Mouse (Mus musculus): ENCODE measurements around the gene Tgfbr2.

The Tgfbr2 gene

DNA sequence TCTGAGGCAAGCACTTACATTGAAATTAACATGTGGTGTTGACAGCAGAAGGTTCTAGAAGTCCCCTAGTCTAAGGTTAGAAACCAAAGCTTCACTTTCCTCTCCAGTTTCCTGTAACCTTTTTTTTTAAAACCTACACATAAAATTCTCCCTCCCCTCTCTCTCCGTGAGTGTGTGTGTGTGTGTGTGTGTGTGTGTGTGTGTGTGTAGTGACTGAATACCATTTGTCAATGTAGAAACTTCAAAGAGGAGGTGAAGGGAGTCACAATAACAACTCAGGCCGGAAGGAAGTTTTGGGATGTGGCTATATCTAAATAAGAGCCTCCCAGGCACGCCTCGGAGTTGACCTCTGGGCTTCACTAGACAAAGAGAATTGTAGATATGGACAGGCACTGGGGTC lies 60.8 kb downstream of the Tgfbr2 start:
- DNase-seq (ENCODE audit: low spot score), result no peak

DNA sequence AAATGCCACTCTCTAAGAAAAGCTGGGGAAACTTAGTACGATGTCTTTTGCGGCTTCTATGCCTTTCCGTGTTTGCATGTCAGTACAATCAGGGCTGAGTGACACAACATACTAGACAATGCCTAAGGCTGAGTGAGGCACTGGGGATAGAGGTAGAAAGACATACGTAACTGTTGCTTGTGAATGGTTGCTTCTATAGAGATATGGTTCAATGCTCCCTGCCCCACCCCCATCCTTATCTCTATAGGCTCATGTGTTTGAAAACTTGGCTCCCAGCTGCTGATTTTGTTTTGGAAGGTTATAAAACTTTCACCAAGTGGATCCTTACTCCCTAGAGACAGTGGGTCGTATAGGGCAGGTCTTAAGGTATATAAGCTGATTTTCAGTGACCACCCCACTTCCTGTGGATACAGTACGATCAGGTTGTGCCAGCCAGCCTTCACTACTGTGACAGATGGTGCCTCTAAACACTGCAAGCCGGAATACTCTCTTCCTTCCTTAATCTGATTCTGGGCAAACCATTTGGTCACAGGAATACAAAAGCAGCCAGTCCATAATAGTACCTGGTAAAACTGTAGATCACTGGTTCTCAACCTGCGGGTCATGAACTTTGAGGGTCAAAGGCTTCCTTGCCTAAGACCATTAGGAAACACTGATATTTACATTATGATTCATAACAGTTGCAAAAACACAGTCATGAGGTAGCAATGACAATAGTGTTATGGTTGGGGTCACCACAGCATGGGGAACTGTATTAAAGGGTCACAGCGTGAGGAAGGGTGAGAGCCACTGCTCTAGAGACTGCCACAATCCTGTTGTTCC lies 63.8 kb downstream of the Tgfbr2 start:
- DNase-seq (ENCODE audit: low spot score), result no peak

DNA sequence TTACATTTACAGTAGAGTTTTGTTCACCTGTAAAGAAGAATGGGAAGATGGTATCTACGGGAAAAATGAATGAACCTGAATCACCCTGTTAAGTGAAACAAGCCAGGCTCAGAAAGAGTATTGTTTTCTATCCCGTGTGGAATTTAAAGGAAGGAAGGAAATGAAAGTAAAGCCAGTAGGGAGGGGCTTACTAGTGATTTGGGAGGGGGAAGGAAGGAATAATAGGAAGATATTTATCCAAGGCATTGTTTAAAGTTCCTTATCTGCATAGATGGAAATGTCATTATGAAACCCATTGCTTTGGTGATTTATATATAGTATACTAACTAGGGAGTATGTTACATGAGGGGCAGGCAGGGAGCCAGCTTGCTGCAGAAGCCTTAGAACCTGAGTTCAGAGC lies 66.4 kb downstream of the Tgfbr2 start:
- no peak for DNase-seq (ENCODE audit: low spot score)

DNA sequence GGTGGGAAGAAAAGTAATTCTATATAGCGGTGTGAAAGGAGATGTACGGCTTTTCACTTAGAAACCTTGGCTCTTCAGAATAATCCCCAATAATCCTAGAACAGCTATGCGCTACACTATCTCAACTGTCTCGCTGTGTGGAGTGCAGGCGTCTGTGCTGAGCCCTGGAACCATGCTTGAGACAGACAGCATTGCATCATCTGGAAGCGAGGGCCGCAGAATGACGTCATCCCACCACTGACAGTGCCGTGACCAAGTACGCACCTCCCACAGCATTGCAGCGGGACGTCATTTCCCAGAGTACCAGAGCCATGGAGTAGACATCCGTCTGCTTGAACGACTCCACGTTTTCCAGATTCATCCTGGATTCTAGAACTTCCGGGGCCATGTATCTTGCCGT lies 70.4 kb downstream of the Tgfbr2 start:
- DNase-seq (ENCODE audit: low spot score), result no peak

DNA sequence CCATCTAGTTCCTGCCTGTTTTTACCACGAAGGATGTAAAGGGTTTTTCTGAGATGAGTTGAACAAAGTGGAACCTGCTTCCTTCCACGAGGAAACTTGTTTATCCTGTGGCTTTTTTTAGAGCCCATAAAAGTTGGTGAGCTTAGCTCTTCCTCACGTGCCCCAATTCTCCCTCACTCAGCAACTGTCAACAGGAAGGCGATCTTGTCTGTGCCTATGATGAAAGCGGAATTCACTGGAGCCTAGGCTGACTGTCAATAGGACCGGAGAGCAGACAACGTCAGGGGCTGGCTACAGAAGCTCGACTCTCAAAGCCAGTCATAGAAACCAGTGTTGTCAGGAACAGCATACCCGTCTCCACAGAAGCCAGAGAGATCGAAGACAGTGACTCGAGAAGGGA lies 73.3 kb downstream of the Tgfbr2 start:
- DNase-seq (ENCODE audit: low spot score), result no peak

DNA sequence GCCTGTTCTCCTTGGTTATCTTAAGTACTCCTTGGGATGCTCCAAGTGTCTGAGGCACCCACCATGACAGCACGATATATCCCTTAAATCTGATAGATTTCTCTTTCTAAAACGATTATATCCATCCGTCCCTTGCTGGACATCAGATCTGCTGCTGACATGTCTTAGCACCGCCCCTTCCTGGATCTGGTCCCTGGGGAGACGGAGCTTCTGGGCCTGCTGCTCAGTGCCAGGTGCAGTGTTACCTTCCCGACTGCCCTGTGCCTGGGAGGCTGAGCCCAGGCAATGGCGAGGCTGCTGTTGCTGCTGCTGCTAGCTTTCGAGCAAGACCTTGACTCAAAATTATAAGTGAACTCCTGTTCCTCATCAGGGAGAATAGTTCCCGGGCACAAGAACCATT lies 75.1 kb downstream of the Tgfbr2 start:
- no peak for DNase-seq (ENCODE audit: low spot score)

DNA sequence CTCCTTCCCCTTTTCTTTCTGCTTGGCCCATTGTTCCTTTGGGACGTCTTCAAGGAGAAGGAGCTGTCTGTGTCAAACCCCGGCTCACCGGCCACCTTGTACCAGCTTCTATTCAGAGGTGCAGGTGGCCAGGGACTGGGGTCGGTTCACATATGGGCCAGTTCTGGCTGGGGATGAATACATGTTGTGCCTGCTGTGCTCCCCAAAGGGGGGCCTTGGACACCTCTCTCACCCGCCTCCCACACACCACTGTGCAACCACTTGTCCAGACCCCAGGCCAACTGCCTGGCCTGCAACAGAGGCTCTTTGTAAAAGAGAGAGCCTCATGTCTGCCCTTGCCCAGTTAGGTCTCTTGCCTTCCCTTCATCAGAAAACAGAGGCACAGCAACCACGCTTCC lies 75.6 kb downstream of the Tgfbr2 start:
- DNase-seq (ENCODE audit: low spot score), result no peak

DNA sequence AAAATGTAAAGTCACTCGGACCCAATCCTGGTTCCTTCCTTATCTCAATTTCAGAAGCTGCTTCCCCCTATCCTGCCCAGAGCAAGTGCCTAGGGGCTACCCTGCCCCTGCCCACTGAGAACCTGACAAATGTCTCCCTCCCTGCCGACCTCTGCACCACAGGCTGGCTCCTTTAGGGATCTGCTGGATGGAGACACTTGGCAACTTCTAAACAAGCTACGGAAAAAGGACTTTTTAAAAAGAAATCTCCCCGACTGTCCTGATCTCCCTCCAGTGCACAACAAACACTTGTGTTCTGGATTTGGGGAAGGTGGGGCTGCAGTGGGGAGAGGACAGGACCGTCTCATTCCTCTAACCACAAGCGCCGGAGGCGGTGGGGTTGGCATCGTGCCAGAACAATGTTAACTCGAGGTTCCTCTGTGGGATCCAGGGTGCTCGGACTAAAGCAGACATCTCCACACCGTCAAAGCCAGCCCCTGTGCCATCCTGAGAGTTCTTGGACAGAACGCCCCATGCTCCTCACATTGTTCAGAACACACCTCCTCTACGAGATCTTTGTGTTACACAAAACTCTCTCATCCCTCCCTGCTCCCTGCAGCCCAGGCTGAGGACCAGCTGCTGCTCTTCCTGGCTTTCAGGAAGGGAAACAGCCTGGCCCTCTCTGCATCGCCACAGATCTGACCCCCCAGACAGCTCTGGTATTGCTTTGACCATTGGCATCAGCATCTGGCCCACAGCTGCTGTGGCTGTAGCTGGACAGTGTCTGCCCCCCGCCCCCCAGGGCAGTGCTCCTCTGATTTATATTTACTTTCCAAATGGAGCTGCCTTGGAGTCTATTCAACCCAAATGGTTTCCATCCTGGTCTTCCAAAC lies 76.2 kb downstream of the Tgfbr2 start:
- peak; percentile 48 for DNase-seq (ENCODE audit: low spot score)

DNA sequence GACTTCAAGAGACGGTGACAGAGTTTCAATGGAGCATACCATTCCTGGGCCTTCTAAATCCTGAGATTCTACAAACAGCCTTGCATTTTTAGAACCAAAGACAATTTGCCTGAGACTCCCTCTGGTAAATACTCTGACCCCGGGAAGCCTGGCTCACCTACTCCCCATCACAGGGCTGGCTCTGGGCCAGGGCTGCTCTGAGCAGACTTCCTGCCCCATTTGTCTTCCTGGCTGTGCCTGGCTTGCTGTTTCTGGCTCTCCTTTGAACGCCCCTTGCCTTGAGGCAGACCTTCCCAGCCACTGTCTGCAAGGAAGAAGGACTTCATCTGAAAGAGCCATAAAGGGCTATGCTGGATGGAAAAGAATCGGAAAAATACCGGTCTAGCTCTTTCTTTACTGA lies 83.2 kb downstream of the Tgfbr2 start:
- no peak for DNase-seq (ENCODE audit: low spot score)

DNA sequence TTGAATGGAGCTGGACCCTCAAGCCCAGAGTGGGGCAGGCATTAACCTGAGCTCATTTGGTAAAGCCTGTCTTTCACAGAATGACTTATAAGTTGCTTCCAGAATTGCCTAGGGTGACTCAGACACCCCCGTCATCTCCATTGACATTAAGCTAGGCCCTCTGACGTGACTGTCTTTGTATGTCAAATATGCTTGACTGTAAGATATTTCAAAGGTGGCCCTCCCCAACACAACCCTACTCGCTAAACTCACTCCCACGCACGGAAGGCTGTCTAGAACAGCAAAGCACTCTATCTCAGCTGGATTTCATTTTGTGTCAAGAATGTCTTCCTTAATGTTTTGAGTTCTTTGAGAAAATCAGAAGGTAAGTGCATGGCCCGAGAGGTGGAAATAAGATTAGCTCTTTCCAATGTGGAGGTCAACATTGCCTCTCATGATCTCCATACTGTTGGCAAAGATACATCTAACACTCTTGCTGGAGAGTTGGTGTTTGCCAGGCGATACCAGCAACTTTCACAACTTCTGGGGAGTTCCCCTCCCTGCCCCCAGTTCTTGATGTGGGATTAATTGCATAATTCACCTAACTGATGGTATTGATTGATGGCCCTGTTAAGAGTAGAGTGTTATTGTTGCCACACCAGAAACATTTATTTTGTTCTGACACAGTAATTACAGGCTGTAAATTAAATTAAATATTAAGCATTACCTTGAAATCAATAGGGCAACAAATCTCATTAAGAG lies 83.9 kb downstream of the Tgfbr2 start:
- no peak for DNase-seq (ENCODE audit: low spot score)

DNA sequence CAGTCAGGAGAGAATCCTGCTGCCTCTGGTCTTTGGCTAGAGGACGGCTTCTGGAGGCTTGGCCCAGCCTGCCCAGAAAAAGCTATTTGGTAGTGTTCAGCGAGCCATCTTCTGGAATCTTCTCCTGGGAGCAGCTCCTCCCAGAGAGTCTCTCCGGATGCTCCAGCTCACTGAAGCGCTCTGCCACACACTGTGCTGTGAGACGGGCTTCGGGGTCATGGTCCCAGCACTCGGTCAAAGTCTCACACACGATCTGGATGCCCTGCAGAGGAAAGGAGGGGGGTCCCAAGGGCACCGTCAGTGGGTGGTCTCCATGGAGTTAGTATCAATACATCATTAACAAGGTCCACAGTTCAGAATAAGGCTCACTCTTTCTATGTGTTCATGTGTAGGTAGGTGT lies 84.9 kb downstream of the Tgfbr2 start:
- no peak for DNase-seq (ENCODE audit: low spot score)

DNA sequence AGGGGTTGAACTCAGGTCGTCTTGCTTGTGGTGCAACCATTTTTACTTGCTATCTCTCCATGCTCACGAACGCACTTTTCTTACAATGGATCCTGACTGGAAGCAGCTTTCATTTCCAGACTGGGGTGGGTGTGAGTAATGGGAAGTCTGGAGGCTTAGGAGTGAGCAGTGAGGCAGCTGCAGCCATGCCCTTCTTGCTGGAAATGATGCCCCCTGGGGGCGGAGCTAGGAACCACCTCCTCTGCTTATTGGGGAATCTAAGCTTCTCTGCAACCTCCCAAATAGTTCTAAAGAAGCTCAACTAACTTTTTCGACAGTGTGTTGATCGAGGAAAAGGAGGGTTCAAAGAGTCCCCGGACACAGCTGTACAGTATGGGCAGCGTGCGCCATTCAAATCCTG lies 86.2 kb downstream of the Tgfbr2 start:
- DNase-seq (ENCODE audit: low spot score), result no peak

DNA sequence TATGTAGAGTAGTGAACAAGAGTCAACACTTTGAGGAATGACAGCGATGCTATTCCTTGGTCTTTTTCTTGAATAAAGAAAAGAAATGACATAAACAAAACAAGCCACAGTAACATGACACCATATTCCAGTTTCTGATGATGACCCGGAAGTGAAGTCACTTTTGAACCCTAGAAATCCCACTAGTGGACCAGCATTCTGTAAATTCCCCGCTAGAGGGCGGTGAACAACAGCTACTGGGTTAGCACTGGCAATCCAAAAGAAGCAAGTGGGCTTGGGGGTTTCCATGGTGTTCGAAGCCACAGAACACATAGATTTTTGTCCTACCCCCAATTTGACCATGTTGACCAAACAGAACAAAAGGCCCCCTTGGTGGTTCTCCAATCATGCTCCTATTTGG lies 87.3 kb downstream of the Tgfbr2 start:
- peak; percentile 12 for DNase-seq (ENCODE audit: low spot score)

DNA sequence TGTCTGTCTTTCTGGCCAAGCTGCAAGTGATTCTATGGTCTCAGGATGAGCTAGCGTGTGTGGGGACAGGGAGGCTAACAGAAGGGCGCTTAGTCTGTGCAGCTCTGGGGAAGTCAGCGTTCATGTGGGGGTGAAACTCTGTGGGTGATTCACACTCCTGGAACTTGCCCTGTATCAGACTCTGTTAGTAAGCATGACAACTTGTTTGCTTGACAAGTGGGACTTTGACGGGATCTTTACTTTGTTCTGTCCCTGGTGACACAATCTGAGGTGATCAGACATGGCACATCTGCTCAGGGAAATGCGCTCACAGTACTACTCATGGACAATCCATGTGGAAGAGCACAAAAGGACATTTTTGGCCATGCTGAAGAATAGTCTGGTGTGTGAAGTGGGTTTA lies 87.9 kb downstream of the Tgfbr2 start:
- no peak for DNase-seq (ENCODE audit: low spot score)

DNA sequence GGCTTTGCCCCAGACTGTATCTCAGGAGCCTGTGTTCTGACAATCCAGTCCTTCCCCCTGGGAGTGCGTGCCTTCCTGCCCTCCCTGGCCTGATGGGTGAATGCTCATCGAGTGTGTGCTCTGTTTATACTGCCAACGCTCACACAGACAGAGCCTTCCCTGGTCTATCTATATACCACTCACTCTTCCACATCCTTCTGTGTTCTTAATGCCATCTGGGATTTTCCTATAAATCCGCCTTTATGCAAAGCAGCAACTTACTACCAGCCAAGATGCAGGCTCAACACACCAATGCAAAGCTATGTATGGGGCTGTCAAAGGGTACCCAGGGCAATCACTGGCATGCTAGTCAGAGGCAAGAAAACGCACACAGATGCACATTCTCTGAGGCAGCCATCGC lies 89.2 kb downstream of the Tgfbr2 start:
- no peak for DNase-seq (ENCODE audit: low spot score)

DNA sequence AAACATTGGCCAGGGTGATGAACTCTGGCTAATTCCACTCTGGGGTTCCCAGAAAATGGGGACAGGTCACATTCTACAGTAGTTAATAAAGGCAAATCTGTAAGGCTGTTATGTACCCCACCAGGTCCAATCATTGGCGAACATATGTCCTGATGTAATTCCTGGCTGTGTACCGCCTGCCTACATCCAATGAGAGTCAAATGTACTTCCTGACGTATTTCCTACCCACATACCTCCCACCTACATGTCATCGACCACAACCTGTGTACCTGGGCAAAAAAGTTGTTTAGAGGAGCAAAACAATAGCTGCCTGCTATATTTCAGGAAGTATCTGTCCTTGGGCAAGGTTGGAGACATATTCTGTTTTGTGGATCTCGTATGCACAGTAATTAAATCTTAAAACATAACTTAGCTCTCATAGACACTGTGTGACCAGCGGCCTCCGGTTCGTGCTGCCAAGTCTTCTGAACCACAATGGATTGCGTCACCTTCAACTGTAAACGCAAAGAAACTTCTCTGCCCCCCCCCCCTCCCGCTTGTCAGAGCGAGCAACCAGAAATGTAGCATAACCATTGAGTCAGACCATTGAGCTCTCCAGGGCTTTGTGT lies 90.7 kb downstream of the Tgfbr2 start:
- DNase-seq (ENCODE audit: low spot score), result no peak

DNA sequence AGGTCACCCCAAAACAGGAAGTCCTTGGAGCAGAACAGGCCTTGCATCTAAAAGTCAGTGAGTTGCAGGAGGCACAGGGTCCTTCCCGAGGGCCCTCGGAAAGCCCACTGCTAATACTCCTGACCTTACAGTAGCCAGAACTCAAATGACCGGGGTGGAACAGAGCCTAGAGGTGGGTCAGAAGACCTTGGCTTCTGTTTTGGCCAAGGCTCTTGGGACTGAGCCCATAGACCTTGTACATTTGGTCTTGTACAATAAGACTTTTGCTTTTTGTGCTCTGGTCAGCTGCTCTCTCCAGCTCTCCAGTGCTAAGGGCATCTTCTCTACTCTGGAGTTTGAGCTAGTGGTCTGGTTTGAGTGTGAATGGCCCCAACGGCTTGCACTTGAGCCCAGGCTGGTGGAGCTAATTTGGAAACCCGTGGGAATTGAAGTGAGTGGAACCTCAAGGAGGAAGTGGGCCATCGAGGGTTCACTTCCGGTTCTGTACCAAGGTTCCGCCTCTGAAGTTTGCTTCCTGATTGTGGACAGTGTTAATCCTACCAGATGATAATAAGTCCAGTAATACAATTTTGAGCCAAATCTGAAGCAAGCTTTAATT lies 91.3 kb downstream of the Tgfbr2 start:
- no peak for DNase-seq (ENCODE audit: low spot score)

DNA sequence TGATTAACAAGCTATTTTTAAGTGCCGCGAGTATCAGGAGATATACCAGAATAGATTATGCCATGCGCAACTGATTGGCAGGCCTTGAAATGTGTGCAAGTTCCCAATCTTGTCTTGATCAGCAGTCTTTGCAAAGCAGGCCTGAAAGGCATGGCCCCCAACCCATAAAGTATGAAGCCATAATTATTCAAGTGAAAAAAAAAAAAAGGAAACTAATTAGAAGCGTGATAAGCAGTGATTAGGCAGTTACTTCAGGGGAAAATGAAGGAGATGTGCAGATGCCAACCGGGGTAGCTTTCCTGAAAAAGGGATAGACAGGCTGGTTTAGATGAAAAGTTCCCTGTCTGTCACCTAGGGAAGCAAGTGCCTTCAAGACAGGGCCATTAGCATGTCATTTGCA lies 91.9 kb downstream of the Tgfbr2 start:
- no peak for DNase-seq (ENCODE audit: low spot score)

DNA sequence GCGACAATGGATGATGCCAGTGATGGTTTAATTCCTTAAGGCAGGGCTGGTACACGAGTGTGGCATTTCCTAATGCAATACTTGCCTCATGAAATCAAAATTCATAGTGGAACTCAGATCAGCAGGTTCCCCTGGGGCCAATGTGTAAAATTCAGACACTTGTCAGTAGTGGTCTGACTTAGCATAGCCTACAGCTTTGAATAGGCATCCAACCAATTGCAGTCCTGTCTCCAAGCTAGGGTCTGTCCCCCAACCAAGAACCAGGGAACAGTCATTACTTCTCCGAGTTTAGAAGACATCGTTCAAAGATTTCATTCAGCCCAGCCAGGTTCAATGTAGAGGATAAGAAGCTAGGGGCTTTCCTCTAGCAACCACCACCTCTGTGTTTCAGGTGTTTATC lies 93.4 kb downstream of the Tgfbr2 start:
- no peak for DNase-seq (ENCODE audit: low spot score)

DNA sequence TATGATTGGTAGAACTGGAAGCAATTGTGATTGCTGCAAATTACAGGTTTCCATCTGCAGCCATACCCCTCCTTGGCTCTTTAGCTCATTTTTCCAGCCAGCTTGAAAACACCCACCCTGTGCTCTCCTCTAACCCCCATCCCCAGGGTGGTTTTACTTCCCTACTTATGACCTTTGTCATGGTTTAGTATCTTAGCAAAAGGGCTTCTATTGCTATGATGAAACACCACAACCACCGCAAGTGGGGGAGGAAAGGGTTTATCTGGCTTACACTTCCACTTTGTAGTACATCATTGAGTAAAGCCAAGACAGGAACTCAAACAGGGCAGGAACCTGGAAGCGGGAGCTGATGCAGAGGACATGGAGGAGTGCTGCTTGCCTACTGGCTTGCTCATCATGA lies 97.7 kb downstream of the Tgfbr2 start:
- no peak for DNase-seq (ENCODE audit: low spot score)

DNA sequence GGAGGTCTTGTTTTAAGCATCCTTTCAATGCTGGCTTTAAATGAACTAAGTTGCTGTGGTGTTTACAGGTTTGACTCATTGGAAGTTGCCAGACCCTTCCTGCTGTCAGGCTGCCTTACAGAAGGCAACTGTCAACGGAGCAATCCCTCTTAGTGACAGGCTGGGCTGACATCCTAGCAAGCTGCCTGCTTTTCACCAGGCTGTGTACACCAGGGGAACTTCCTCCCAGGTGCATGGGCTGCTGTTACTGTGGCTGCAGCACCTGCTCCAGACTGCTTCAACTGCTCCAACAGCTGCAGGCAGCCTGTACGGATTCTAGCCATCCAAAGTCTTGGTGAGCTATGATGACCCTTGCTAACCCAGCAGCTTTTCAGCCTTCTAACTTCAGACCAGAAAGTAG lies 98.2 kb downstream of the Tgfbr2 start:
- DNase-seq (ENCODE audit: low spot score), result no peak

DNA sequence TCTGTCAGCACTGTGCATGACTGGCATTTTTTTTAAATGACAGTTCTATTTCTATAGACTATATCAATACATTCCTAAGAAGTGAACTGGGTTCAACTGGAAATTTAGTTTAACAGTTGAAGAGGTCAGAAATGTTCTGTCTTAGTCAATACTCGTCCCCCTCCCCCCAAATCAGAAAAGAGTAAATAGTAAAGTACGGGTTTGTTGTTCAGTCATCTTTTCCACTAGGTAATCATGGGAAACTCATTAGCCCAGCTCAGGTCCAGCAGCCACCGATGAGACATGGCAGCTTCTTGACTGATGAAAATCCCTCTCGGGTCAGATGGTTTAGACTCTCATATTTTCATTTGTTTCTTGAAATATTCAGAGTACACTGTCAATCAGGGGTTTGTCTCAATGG lies 99.0 kb downstream of the Tgfbr2 start:
- DNase-seq (ENCODE audit: low spot score), result no peak
